Mouse (Mus musculus) telencephalon, adult 2 months (tissue): Measurements from ENCODE around the gene Pisd.

Source experiments
- DNase-seq: peaks from one replicate; pipeline ENCODE4 v3.0.0-alpha.2; 2011; ENCODE audit warnings: low read depth, low spot score

The Pisd gene

GRCm38 (mm10) chr5:32711485-32711884, 74.0 kb downstream of the Pisd start:
- DNase-seq: no peak

- DNase-seq: no peak
Observed at GRCm38 (mm10) chr5:32706226-32706780, 79.1 kb downstream of the Pisd start.

GRCm38 (mm10) chr5:32697208-32697867, 88.1 kb downstream of the Pisd start:
- DNase-seq: no peak

- DNase-seq: no peak
Observed at GRCm38 (mm10) chr5:32693411-32693810, 92.0 kb downstream of the Pisd start.
